ENCODE assay signal across 15 mouse cellular contexts in the genomic region with DNA sequence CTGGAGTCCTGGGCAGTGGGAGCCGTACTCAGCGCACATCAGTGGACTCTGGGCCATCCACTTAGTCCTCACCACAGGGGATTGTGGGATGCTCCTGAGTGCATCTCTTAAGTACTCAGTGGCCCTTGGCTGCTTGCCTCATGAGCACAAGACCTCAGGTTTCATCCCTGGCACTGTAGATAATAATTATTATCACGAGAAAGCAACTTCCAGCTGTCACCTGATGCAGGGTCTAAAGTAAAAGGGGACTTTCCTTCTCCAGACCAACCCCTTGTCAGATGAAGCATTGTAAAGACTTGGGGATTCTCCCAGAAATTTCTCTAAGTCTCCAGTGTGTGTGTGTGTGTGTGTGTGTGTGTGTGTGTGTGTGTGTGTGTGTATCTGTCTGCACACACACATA.
"Had no signal": no experiment of that assay in that cellular context is flagged by ENCODE, and none has a peak within 500 bp of the region (broad histone marks: within the 10 kb centered on the region; RNA-seq: fewer than 3 reads in every experiment).

No protein-coding gene starts in this region.

- ATAC-seq: intestine, embryonic 16.5 days; liver, postnatal 0 days had no signal

- H3K4me3 ChIP-seq: layer of hippocampus, adult 2 months; limb, embryonic 12.5 days; liver, embryonic 13.5 days; midbrain, embryonic 12.5 days; myocyte; neural tube, embryonic 12.5 days; stomach, embryonic 15.5 days had no signal

- H3K27ac ChIP-seq: kidney, postnatal 0 days; layer of hippocampus, adult 2 months; limb, embryonic 12.5 days; liver, embryonic 13.5 days; midbrain, embryonic 12.5 days; neural tube, embryonic 12.5 days; stomach, embryonic 15.5 days had no signal

- H3K4me1 ChIP-seq: midbrain, embryonic 12.5 days; neural tube, embryonic 12.5 days had no signal

- H3K27me3 ChIP-seq: limb, embryonic 12.5 days; neural tube, embryonic 12.5 days; stomach, embryonic 15.5 days had no signal

- H3K9ac ChIP-seq: limb, embryonic 12.5 days; liver, embryonic 13.5 days; liver, postnatal 0 days; midbrain, embryonic 12.5 days; neural tube, embryonic 12.5 days; stomach, embryonic 15.5 days had no signal

- H3K4me2 ChIP-seq: limb, embryonic 12.5 days; liver, embryonic 13.5 days; midbrain, embryonic 12.5 days; neural tube, embryonic 12.5 days; stomach, embryonic 15.5 days had no signal

- H3K9me3 ChIP-seq: limb, embryonic 12.5 days; liver, embryonic 13.5 days; midbrain, embryonic 12.5 days; neural tube, embryonic 12.5 days; stomach, embryonic 15.5 days had no signal

- DNase-seq: kidney, adult 2 months; kidney, postnatal 4 days; liver; liver, embryonic 13.5 days; liver, postnatal 0 days; right cerebral cortex, postnatal 14 days; thymus, postnatal 36 days had no signal
